18 mouse cellular contexts compared by ENCODE assay signal in the genomic region with DNA sequence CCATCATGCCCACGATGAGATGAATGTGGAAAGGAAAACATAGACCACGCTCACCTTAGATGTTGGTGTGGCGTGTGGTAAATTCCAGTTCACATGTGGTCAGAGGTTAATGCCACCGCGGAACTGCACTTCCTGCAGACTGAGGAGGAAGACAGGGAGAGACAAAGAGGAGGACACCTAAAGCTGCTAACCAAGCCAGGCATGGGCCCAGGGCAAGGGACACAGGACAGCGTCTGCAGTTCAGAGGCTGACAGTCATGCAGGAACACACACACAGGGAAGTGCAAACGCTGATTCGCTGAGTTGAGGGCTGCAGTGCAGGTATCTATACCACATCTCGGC. TPM values are rescaled to one million over a fixed set of nuclear protein-coding genes. Genes with fewer than 3 reads are reported as not detected.
"Had no signal": no experiment of that assay in that cellular context is flagged by ENCODE, and none has a peak within 500 bp of the region (broad histone marks: within the 10 kb centered on the region; RNA-seq: fewer than 3 reads in every experiment).

No protein-coding gene starts in this region.

- H3K27ac ChIP-seq: layer of hippocampus, adult 2 months; limb, embryonic 10.5 days; limb, embryonic 13.5 days; liver, embryonic 12.5 days; liver, embryonic 15.5 days; lung, embryonic 15.5 days; midbrain, embryonic 10.5 days; midbrain, embryonic 15.5 days; neural tube, embryonic 13.5 days had no signal

- H3K4me3 ChIP-seq: layer of hippocampus, adult 2 months; limb, embryonic 10.5 days; limb, embryonic 13.5 days; liver, embryonic 12.5 days; liver, embryonic 15.5 days; lung, embryonic 15.5 days; midbrain, embryonic 10.5 days; midbrain, embryonic 15.5 days; neural tube, embryonic 13.5 days had no signal

- H3K36me3 ChIP-seq: liver, embryonic 15.5 days had no signal

- H3K4me2 ChIP-seq: limb, embryonic 13.5 days; liver, embryonic 12.5 days; liver, embryonic 15.5 days; lung, embryonic 15.5 days; midbrain, embryonic 15.5 days; neural tube, embryonic 13.5 days had no signal

- H3K27me3 ChIP-seq: limb, embryonic 13.5 days; liver, embryonic 15.5 days; lung, embryonic 15.5 days; midbrain, embryonic 15.5 days; neural tube, embryonic 13.5 days had no signal

- ATAC-seq: liver, embryonic 12.5 days; midbrain, embryonic 15.5 days had no signal

- H3K9ac ChIP-seq: limb, embryonic 13.5 days; liver, embryonic 12.5 days; liver, embryonic 15.5 days; lung, embryonic 15.5 days; midbrain, embryonic 15.5 days had no signal

- H3K9me3 ChIP-seq: limb, embryonic 10.5 days; limb, embryonic 13.5 days; liver, embryonic 12.5 days; liver, embryonic 15.5 days; lung, embryonic 15.5 days; midbrain, embryonic 10.5 days; midbrain, embryonic 15.5 days; neural tube, embryonic 13.5 days had no signal

- DNase-seq: kidney, adult 9 months; layer of hippocampus, adult 9-11 months; right cerebral cortex, postnatal 25 days; thymus, adult 18-20 months had no signal

- H3K4me1 ChIP-seq: neural tube, embryonic 13.5 days had no signal

RNA-seq across cellular contexts. Expression of a gene that starts 19.2 kb away (rescaled TPM):
- total RNA-seq: neutrophil, adult 5-6 weeks had no signal
- polyA plus RNA-seq: large intestine, adult 2 months; limb, embryonic 10.5 days; limb, embryonic 13.5 days; liver, embryonic 12.5 days; liver, embryonic 15.5 days; lung, embryonic 15.5 days; testis, adult 2 months; urinary bladder, adult 2 months had no signal

RNA-seq across cellular contexts. Expression of a gene that starts 42.9 kb away (rescaled TPM):
- total RNA-seq: megakaryocyte progenitor cell, adult 5-6 weeks had no signal
